Mouse (Mus musculus): ENCODE results near the gene Serpine2. TPM values are rescaled to one million over a fixed set of nuclear protein-coding genes. Genes with fewer than 3 reads are reported as not detected.
A peak's percentile ranks its signal among the peaks of the same experiment; 100 is the strongest.

Gene Serpine2
- total RNA-seq, 2 experiments from 2014 or later: 30.8 to 39.6 TPM

GRCm38 (mm10) chr1:79819296-79819879, 41.6 kb downstream of the Serpine2 start:
- no peak for ATAC-seq (replicated peaks; ENCODE audit: poor library complexity)

DNA sequence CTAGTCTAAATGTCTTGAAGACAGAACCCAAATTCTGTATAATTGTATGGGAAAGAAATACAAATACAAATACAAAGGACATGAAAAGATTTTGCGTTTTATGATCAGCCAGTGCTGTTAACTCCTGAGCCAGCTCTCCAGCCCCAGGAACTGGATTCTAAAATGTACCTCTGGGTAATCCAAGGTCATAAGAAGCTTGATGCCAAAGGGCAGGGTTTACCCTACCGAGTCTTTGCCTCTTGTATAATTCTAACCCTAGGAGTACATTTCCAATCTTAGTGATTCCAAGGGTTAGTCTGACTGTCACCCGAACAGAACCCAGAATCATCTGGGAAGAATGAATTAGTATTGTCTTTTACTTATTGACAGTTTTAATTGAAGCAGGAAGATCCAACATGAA, 45.5 kb downstream of the Serpine2 start:
- ATAC-seq (replicated peaks; ENCODE audit: poor library complexity): no peak

- no peak for ATAC-seq (replicated peaks; ENCODE audit: poor library complexity)
These were observed 51.5 kb downstream of the Serpine2 start for GRCm38 (mm10) chr1:79809447-79809846.

GRCm38 (mm10) chr1:79806865-79807264, 54.1 kb downstream of the Serpine2 start:
- ATAC-seq (replicated peaks; ENCODE audit: poor library complexity): peak; percentile 68

DNA sequence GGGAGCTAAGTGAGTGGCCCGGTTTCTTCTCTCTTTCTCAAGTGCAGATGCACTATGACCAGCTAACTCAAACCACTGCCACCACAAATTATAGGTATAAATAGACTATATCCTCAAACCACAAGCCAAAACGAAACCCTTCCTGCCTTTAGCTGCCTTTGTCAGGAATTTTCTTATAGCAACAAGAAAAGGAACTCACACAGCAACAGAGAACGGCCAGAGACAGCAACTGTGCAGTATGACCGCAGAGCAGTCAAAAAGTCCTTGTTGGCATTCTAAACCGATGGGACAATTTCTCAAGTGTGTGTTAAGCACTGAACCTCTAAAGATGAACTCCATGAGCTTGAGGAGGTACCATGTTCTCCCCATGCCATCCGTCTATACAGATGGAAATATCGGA, 57.4 kb downstream of the Serpine2 start:
- ATAC-seq (replicated peaks; ENCODE audit: poor library complexity): peak; percentile 61

DNA sequence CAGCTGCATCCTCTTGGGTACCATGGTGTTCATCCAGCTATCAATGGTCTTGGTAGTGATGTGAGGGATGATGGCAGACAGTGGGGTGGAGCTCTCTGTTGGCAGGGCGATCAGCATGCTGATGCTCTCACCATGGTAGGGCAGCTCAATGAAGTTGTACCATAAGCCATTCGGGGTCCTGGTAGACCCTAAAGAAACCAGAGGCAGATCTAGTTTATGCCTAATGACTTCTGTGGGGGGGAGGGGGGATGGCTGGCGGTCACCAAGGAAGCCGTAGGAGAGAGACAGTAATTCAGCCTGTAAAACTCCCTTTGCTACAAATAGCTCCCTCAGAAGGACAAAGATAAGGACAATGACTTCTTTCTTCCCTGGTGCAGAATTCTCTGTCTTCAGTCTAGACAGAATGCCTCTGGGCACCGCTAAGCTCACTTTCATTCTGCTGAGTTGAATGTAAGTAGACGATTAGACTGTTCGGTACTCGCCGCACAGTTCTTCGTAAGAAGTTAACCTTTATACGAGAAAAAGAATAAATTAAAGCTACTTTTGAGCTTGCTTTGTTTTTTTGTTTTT, 58.0 kb downstream of the Serpine2 start:
- ATAC-seq (replicated peaks; ENCODE audit: poor library complexity): no peak

DNA sequence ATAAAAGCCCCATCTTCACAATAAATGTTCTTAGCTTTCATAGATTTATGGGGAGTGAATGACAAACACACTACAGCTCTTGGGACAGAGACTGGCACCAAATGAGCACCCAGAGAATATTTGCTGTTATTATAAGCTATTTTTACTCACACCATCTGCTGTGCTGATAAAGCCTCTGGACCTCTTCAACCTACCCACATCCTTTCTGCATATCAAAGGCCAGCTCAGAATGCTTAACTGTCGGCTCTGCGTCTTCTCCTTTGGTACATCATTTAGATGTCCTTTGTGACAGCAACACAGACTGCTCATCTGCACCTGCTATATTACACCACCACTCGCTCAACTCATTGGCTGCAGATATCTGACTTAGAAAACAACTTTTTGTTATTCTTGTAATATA, 63.9 kb downstream of the Serpine2 start:
- peak; percentile 82 for ATAC-seq (replicated peaks; ENCODE audit: poor library complexity)

GRCm38 (mm10) chr1:79786267-79786927, 74.6 kb downstream of the Serpine2 start:
- peak; percentile 99 for ATAC-seq (replicated peaks; ENCODE audit: poor library complexity)

DNA sequence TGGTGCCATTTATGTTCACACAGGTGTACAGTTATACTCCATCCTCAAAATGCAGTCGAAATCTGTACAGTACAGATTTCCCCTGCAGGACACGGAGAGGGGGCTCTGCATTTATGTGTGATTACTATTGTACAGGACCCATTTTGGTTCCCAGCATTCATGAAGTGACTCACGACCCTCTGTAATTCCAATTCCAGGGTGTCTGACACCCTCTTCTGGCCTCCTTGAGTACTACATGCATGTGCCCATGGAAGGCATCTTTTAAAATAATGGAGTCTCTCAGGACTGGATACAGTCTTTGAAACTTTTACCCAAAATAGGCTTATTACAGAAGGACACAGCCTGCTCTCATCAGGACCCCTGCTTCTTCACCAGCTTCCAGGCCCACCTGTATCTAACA, 78.5 kb downstream of the Serpine2 start:
- peak; percentile 47; the same call in 1 of the 2 replicates for ATAC-seq (replicated peaks; ENCODE audit: poor library complexity)

DNA sequence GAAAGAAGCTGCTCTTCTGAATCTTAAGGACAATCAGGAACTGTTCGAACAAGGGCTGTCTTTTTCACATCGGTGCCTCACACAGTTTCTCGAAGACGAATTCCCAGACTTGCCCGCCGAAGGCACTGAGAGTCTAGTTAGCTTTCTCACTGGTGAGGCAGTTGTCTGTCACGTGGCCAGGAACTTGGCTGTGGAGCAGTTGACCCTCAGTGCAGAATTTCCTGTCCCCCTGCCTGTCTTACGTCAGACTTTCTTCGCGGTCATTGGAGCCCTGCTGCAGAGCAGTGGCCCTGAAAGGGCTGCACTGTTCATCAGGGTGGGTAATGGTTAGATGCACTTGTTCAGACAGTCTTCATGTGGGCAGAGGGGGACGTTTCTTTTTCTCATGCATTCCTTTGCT, 83.0 kb downstream of the Serpine2 start:
- ATAC-seq (replicated peaks; ENCODE audit: poor library complexity): peak; percentile 40

DNA sequence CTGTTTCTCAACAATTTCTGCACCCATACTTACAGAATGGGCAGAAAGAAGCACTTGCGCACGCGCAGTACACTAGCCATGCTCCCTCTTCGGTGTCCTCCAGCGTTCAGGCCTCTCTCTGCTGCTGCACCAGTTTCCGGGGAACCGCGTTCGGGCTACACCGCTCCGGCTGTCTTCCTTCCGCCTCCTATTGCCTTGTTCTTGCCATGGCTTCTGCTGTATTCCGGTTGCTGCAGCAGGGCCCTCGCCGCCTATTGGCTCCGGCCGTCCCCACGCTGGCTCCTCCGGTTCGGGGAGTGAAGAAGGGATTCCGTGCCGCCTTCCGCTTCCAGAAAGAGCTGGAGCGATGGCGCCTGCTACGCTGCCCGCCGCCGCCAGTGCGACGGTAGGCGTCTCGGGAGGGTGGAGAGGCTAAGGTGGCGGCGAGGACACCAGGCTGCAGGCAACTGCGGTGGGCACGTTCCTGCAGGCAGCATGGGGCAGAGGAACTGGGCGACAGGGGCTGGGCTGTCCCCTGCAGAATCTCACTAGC, 85.0 kb downstream of the Serpine2 start, which contains the start of the genes Mrpl44 and Wdfy1:
Mrpl44 (plus strand) TSS at position 92 of the 532 bp plus-strand sequence.
Wdfy1 (minus strand) TSS at position 217 of the 532 bp plus-strand sequence.
- ATAC-seq (replicated peaks; ENCODE audit: poor library complexity): peak; percentile 98

DNA sequence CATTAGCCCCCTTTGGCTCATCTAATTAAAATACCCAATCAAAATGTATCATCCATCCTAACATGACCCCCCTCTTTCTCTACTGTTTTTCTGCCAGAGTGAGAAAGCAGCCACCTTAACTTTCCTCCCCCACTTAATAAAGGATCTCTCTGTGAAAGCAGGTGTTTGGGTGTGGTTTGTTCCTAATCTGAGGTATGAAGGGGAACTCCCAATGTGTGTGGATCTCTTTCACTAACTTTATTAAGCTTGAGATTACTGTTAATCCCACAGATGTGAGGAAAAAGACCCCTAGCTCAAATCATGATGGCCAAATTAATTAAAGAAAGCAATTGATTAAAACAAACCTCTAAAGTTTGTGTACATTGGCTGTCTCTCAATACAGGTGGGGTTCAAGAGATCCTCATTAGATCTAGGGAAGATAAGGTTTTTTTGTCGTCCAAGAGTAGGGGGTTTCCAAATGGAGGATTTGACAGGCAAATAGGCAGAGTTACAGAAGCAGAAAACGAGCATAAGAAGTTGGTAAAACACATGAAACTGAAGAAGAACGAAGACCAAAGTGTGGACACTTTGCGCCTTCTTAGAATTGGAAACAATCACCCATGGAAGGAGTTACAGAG, 86.7 kb downstream of the Serpine2 start:
- no peak for ATAC-seq (replicated peaks; ENCODE audit: poor library complexity)

DNA sequence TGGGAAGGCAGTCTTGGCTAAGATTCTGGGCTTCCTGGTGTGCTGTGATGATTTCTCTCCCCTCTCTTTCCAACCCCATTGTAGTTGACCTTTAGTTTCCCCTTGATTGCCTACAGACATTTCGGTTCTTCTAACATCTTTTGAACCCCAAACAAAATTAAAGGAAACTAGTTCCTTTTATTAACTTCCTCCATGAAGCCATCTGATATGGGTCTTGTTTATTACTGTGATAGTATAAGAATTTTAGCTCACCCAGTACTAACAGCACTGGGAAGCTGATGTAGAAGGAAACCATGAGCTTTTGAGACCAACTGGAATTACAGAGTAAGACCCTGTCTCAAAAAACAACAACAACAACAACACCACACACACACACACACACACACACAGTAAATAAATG, 92.7 kb downstream of the Serpine2 start:
- no peak for ATAC-seq (replicated peaks; ENCODE audit: poor library complexity)

- no peak for ATAC-seq (replicated peaks; ENCODE audit: poor library complexity)
These were observed 96.5 kb downstream of the Serpine2 start for GRCm38 (mm10) chr1:79764483-79764882.

- ATAC-seq (replicated peaks; ENCODE audit: poor library complexity): no peak
These were observed 96.9 kb downstream of the Serpine2 start for GRCm38 (mm10) chr1:79764031-79764430.

- peak; percentile 48 for ATAC-seq (replicated peaks; ENCODE audit: poor library complexity)
These were observed 98.4 kb downstream of the Serpine2 start for GRCm38 (mm10) chr1:79762282-79763250.

DNA sequence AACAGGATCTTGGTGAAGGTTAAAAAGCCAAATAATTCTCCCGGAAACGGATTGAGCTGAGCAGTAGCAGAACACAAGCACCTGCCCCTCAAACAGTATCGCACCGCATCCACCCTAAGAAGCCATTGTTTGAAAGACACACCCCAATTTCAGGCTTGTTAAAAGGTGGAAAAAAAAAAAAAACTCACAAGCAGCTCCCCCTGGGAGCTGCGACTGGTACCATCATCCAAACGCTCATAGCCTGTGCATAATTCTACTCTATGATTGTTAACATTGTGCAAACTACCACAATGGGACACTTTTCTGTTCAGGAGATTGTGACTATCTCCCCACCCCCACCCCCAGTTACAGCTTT, 99.1 kb downstream of the Serpine2 start:
- ATAC-seq (replicated peaks; ENCODE audit: poor library complexity): peak; percentile 24

DNA sequence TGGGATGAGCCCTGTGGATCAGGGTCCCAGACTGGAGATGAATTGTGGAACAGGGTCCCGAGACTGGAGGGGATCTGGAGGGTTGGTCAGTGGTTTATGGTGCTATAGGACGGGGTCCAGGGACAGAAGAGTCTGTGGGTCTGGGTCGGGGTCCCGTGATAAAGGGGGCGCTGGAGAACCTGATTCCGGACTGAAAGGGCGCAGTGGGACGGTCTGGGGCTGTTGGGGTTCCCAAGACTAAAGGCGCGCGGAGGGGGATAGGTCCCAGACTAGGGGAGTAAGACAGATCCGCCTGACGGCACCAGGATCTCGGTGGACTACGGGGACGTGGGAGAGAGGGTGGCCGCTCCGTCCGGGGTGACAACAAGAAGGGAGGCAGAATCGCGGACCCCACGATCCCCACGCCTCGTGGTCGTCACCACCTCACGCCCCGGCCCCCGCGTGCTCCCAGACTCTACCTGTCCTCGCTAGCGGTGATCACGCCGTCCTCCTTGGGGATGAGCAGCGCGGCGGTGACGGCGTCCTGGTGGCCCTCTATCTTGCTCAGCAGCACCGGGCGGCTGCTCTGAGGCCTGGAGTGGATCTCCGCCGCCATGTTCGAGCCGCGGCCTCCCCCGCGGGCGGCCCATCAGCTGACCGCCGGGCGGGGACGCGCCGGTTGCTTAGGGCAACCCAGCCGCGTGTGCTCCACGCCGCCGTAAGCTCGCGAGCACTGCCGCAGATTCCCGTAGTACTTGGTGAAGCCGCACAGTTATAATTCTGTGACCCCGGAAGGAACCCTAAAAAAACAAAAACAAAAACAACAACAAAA, 99.7 kb downstream of the Serpine2 start:
- peak; percentile 82 for ATAC-seq (replicated peaks; ENCODE audit: poor library complexity)

DNA sequence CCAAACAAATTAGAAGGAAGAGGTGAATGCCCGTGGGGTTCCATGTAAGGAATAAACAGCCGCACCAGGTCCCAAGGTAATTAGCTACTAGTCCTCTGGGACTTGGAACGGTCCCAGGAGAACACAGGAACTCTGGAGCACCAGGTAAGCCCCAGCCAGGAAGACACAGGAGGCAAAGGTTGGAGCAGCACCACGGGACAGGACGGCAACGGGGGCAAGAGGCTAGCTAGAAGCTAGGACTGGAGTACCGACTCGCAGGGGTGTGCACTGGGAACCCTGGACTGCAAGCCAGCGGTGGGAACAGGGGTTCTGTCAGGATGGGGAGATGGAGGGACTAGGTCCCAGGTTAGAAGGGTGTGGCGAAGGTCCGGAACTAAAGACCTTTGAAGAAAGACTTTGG, 100.3 kb downstream of the Serpine2 start:
- peak; percentile 9; the same call in 1 of the 2 replicates for ATAC-seq (replicated peaks; ENCODE audit: poor library complexity)

All from megakaryocyte progenitor cell, adult 5-6 weeks (primary cell).